ENCODE assay signal across 8 mouse cellular contexts in genomic region chr12:90737932-90738331, GRCm38 (mm10). TPM values are rescaled to one million over a fixed set of nuclear protein-coding genes. Genes with fewer than 3 reads are reported as not detected.
DNase-seq lines count a peak whose midpoint lies in the region; ATAC-seq and TF ChIP-seq lines count a peak whose summit lies in the region.

No protein-coding gene starts in this region.

- H3K9me3 ChIP-seq in neural tube, embryonic 15.5 days (replicated peaks): no peaks in the 10 kb centered on the region
- H3K9me3 ChIP-seq in intestine, postnatal 0 days (ENCODE audit: control insufficient read depth): no peaks in the 10 kb centered on the region

- no peak for DNase-seq in frontal cortex, adult 2 months (ENCODE audit: extremely low spot score in 1 of 2, low spot score in 1 of 2)
- DNase-seq in neural tube, embryonic 10.5 days (ENCODE audit: extremely low spot score, low spot score): no peak
- peak; percentile 9 to 16 for DNase-seq in thymus, postnatal 36 days
- DNase-seq in left cerebral cortex, adult 11 months (ENCODE audit: low spot score): no peak

- peak; percentile 35 for ATAC-seq in frontal cortex, adult (ENCODE audit: low TSS enrichment)
- no peak for ATAC-seq in neural tube, embryonic 15.5 days (ENCODE audit: low FRiP score)
- ATAC-seq in common myeloid progenitor, adult 5-6 weeks (replicated peaks; ENCODE audit: low read depth, poor library complexity, severe bottlenecking): peak; percentile 43
- ATAC-seq in intestine, postnatal 0 days: no peak

- 90% methylated on average over 13 of the region's 13 CpGs for WGBS in neural tube, embryonic 15.5 days
- WGBS in intestine, postnatal 0 days: 83% methylated on average over 13 of the region's 13 CpGs

- no peak for TF ChIP-seq CTCF in intestine, postnatal 0 days (IDR thresholded peaks at IDR 0.05; ENCODE audit: low read depth)

- no peak overlapping the region for H3K27ac ChIP-seq in neural tube, embryonic 15.5 days (replicated peaks)
- no peak overlapping the region for H3K27ac ChIP-seq in intestine, postnatal 0 days (ENCODE audit: low read depth, low read length)

- peak overlapping the region; percentile 41; the same call in 1 of the 2 replicates for H3K4me2 ChIP-seq in neural tube, embryonic 15.5 days
- peak overlapping the region; percentile 61 for H3K4me2 ChIP-seq in intestine, postnatal 0 days (replicated peaks; ENCODE audit: low read depth)

- H3K27me3 ChIP-seq in neural tube, embryonic 15.5 days (replicated peaks): no peaks in the 10 kb centered on the region
- H3K27me3 ChIP-seq in intestine, postnatal 0 days (replicated peaks; ENCODE audit: control insufficient read depth, insufficient read depth, low read length): no peaks in the 10 kb centered on the region

- H3K36me3 ChIP-seq in neural tube, embryonic 15.5 days: no peaks in the 10 kb centered on the region
- no peaks in the 10 kb centered on the region for H3K36me3 ChIP-seq in intestine, postnatal 0 days (ENCODE audit: control insufficient read depth, insufficient read depth)

- H3K4me3 ChIP-seq in neural tube, embryonic 15.5 days (replicated peaks): no peak overlapping the region
- H3K4me3 ChIP-seq in intestine, postnatal 0 days (ENCODE audit: low read depth, low read length): no peak overlapping the region

- H3K9ac ChIP-seq in neural tube, embryonic 15.5 days (replicated peaks): no peak overlapping the region
- H3K9ac ChIP-seq in intestine, postnatal 0 days (ENCODE audit: low read depth, low read length): no peak overlapping the region

- H3K4me1 ChIP-seq in neural tube, embryonic 15.5 days: no peaks in the 10 kb centered on the region
- H3K4me1 ChIP-seq in intestine, postnatal 0 days (replicated peaks; ENCODE audit: control insufficient read depth, insufficient read depth, low read length): no peaks in the 10 kb centered on the region

RNA-seq across cellular contexts. Expression of gene Dio2, which starts 0.3 kb away (rescaled TPM):
- 33.1 and 36.9 TPM in 2 replicates for polyA plus RNA-seq in frontal cortex, adult 2 months (2012; rRNA removed)
- 0.17 and 0.26 TPM in 2 replicates for polyA plus RNA-seq in neural tube, embryonic 15.5 days (2015; fragmentation: Nextera tagmentation; extraction: Ambion mirVana)
- 5.5 and 7.2 TPM in 2 replicates for total RNA-seq in common myeloid progenitor, adult 5-6 weeks (2017)
- 0.05 and 0.07 TPM in 2 replicates for polyA plus RNA-seq in intestine, postnatal 0 days (2015; fragmentation: Nextera tagmentation; extraction: Ambion mirVana)

Comparison
In these comparisons a context has a peak if more than half of its experiments do, and no peak if none do; other contexts are left out.
1. ATAC-seq: peak in frontal cortex, adult (single experiment) and common myeloid progenitor, adult 5-6 weeks (single experiment); none in neural tube, embryonic 15.5 days (single experiment) and intestine, postnatal 0 days (single experiment).
2. DNase-seq: peak in thymus, postnatal 36 days (2 of 2); none in frontal cortex, adult 2 months (0 of 2), neural tube, embryonic 10.5 days (single experiment) and left cerebral cortex, adult 11 months (single experiment).
3. RNA of gene Dio2, which starts 0.3 kb away (polyA plus RNA-seq): 33.1 to 36.9 TPM in frontal cortex, adult 2 months; 0.17 to 0.26 TPM in neural tube, embryonic 15.5 days and 0.05 to 0.07 TPM in intestine, postnatal 0 days; every median in the first group is over 10 times any median in the second.